Mouse (Mus musculus) forebrain, postnatal 0 days (tissue): ENCODE results near the gene Tmed9. TPM values are rescaled to one million over a fixed set of nuclear protein-coding genes. Genes with fewer than 3 reads are reported as not detected.

Experiments
- ATAC-seq: fragments of 200-750 bp; cut with Nextera tagmentation; 2 replicates; pipeline ENCODE4 v1.8.0; 2017; ENCODE audit warnings: mild to moderate bottlenecking, moderate library complexity
- DNase-seq: peaks from one replicate; pipeline ENCODE4 v3.0.0-alpha.2; 2015
- H3K27ac ChIP-seq: fragments of 300-500 bp; sonication (generic); 2 replicates; pipeline ENCODE4 v1.5.1; 2014; ENCODE audit warnings: low read depth, mild to moderate bottlenecking, antibody characterized with exemption, low read length, moderate library complexity, mixed read lengths
- H3K27me3 ChIP-seq: fragments of 300-500 bp; sonication (generic); 2 replicates; pipeline ENCODE4 v1.6.1; 2014; ENCODE audit warnings: mild to moderate bottlenecking, low read length, mixed read lengths; ENCODE audit not compliant: insufficient read depth
- H3K36me3 ChIP-seq: fragments of 300-500 bp; sonication (generic); 2 replicates; pipeline ENCODE4 v1.6.1; 2014; ENCODE audit warnings: mild to moderate bottlenecking, moderate library complexity; ENCODE audit not compliant: insufficient read depth
- H3K4me1 ChIP-seq: fragments of 300-500 bp; sonication (generic); 2 replicates; pipeline ENCODE4 v1.6.1; 2014; ENCODE audit warnings: antibody characterized with exemption; ENCODE audit not compliant: insufficient read depth
- H3K4me2 ChIP-seq: fragments of 300-500 bp; sonication (generic); 2 replicates; pipeline ENCODE4 v1.6.1; 2014; ENCODE audit warnings: low read depth, mild to moderate bottlenecking, moderate library complexity
- H3K4me3 ChIP-seq: fragments of 300-500 bp; sonication (generic); 2 replicates; pipeline ENCODE4 v1.5.1; 2014; ENCODE audit warnings: low read depth, low read length, mixed read lengths
- H3K9ac ChIP-seq: fragments of 300-500 bp; sonication (generic); 2 replicates; pipeline ENCODE4 v1.6.1; 2014; ENCODE audit warnings: mild to moderate bottlenecking
- H3K9me3 ChIP-seq: fragments of 300-500 bp; sonication (generic); 2 replicates; pipeline ENCODE4 v1.6.1; 2016; ENCODE audit warnings: low read length
- CTCF ChIP-seq: sonication (generic); IDR thresholded peaks from 2 replicates; pipeline ENCODE4 v1.5.1; 2016; ENCODE audit warnings: antibody characterized with exemption, control low read depth, low read depth
- WGBS: fragments of 180-500 bp; shearing (Covaris S2); extraction: QIAGEN DNeasy Blood & Tissue Kit; methylation state at CpG from one replicate; pipeline ENCODE4 v1.1.7; 2014; 5-methylcytosine and 5-hydroxymethylcytosine counted together
- polyA plus RNA-seq: library from polyadenylated mRNA; unstranded; fragments of >200 nt; fragmentation: Nextera tagmentation; extraction: Ambion mirVana; gene quantifications from 2 replicates; pipeline ENCODE4 v1.2.1, GENCODE M21; 2015
- total RNA-seq: library from RNA; depleted of rRNA; stranded (reverse); fragments of >200 nt; gene quantifications from 2 replicates; pipeline ENCODE4 v1.2.3, GENCODE M21; 2014

Tmed9 gene
- total and polyA plus RNA-seq, 2 experiments from 2014 or later: 56.3 to 102 TPM

- no peak for TF ChIP-seq CTCF
- Histone ChIP-seq H3K36me3 (peaks cover 73% of the 10 kb centered on the region), H3K27me3 (no peaks in the 10 kb centered on the region), H3K9me3 (no peaks in the 10 kb centered on the region), H3K4me3 (peak overlapping the region; percentile 82), H3K27ac (no peak overlapping the region), H3K4me2 (peak overlapping the region; percentile 91), H3K9ac (no peak overlapping the region; the same call in 1 of the 2 replicates), H3K4me1 (peaks cover 8% of the 10 kb centered on the region; the same call in 1 of the 2 replicates)
- no peak for ATAC-seq
- WGBS: 93% methylated on average over 15 of the region's 15 CpGs
- DNase-seq: no peak
Measured at GRCm38 (mm10) chr13:55535191-55535590, 38.3 kb upstream of the Tmed9 start.

GRCm38 (mm10) chr13:55535796-55536193 is 37.7 kb upstream of the Tmed9 start:
- peaks cover 73% of the 10 kb centered on the region for H3K36me3 ChIP-seq

GRCm38 (mm10) chr13:55536194-55537175 is 37.0 kb upstream of the Tmed9 start, which contains the start of gene Ddx41:
Gene Ddx41, minus strand, starts transcription at chr13:55536658.
- Histone ChIP-seq H3K9me3 (no peaks in the 10 kb centered on the region), H3K27ac (peak within 1 kb of the TSS; percentile 80), H3K4me1 (peaks cover 8% of the 10 kb centered on the region; the same call in 1 of the 2 replicates), H3K27me3 (no peaks in the 10 kb centered on the region), H3K9ac (peak within 1 kb of the TSS; percentile 85), H3K4me2 (peak within 1 kb of the TSS; percentile 91), H3K4me3 (peak within 1 kb of the TSS; percentile 82), H3K36me3 (peaks cover 75% of the 10 kb centered on the region)
- TF ChIP-seq CTCF: peak; percentile 91
- ATAC-seq (peak; percentile 98), DNase-seq (peak; percentile 99)
- WGBS: 1% methylated on average over 70 of the region's 70 CpGs

More at GRCm38 (mm10) chr13:55535796-55536193, 37.7 kb upstream of the Tmed9 start:
- no peak for DNase-seq
- Histone ChIP-seq H3K4me2 (peak overlapping the region; percentile 91), H3K4me3 (peak overlapping the region; percentile 82), H3K27ac (peak overlapping the region; percentile 80), H3K9me3 (no peaks in the 10 kb centered on the region), H3K9ac (peak overlapping the region; percentile 85), H3K27me3 (no peaks in the 10 kb centered on the region), H3K4me1 (peaks cover 8% of the 10 kb centered on the region; the same call in 1 of the 2 replicates)
- 16% methylated on average over 17 of the region's 17 CpGs for WGBS
- no peak for ATAC-seq
- TF ChIP-seq CTCF: no peak

GRCm38 (mm10) chr13:55540933-55541332 is 32.6 kb upstream of the Tmed9 start:
- Histone ChIP-seq H3K9ac (no peak overlapping the region), H3K4me1 (no peaks in the 10 kb centered on the region), H3K27me3 (no peaks in the 10 kb centered on the region), H3K9me3 (no peaks in the 10 kb centered on the region), H3K4me2 (no peak overlapping the region), H3K27ac (no peak overlapping the region), H3K4me3 (no peak overlapping the region), H3K36me3 (peaks cover 82% of the 10 kb centered on the region)
- DNase-seq (no peak), ATAC-seq (no peak)
- WGBS: 86% methylated on average over 2 of the region's 2 CpGs
- peak; percentile 57 for TF ChIP-seq CTCF

GRCm38 (mm10) chr13:55542891-55543290 is 30.6 kb upstream of the Tmed9 start:
- WGBS: 95% methylated on average over 4 of the region's 4 CpGs
- ATAC-seq: no peak
- peaks cover 94% of the 10 kb centered on the region for H3K36me3 ChIP-seq

GRCm38 (mm10) chr13:55543447-55543846 is 30.1 kb upstream of the Tmed9 start:
- no peak overlapping the region for H3K27ac ChIP-seq
- peaks cover 94% of the 10 kb centered on the region for H3K36me3 ChIP-seq
- no peaks in the 10 kb centered on the region for H3K27me3 ChIP-seq
- no peaks in the 10 kb centered on the region for H3K9me3 ChIP-seq
- DNase-seq (no peak), ATAC-seq (no peak)
- WGBS: 92% methylated on average over 8 of the region's 8 CpGs
- no peak for TF ChIP-seq CTCF
- no peaks in the 10 kb centered on the region for H3K4me1 ChIP-seq
- no peak overlapping the region for H3K9ac ChIP-seq
- no peak overlapping the region for H3K4me3 ChIP-seq
- H3K4me2 ChIP-seq: no peak overlapping the region

More at GRCm38 (mm10) chr13:55542891-55543290, 30.6 kb upstream of the Tmed9 start:
- Histone ChIP-seq H3K4me1 (no peaks in the 10 kb centered on the region), H3K27ac (no peak overlapping the region), H3K9ac (no peak overlapping the region), H3K4me3 (no peak overlapping the region), H3K27me3 (no peaks in the 10 kb centered on the region), H3K4me2 (no peak overlapping the region), H3K9me3 (no peaks in the 10 kb centered on the region)
- no peak for DNase-seq
- no peak for TF ChIP-seq CTCF

- no peak for TF ChIP-seq CTCF
- no peak overlapping the region for H3K27ac ChIP-seq
- no peak overlapping the region for H3K4me2 ChIP-seq
- no peak overlapping the region for H3K4me3 ChIP-seq
- 91% methylated on average over 6 of the region's 6 CpGs for WGBS
- no peaks in the 10 kb centered on the region for H3K4me1 ChIP-seq
- H3K27me3 ChIP-seq: no peaks in the 10 kb centered on the region
- ATAC-seq: no peak
- no peak overlapping the region for H3K9ac ChIP-seq
- peaks cover 88% of the 10 kb centered on the region for H3K36me3 ChIP-seq
- no peak for DNase-seq
- no peaks in the 10 kb centered on the region for H3K9me3 ChIP-seq
Measured at GRCm38 (mm10) chr13:55544792-55545191, 28.7 kb upstream of the Tmed9 start.
